Mouse (Mus musculus): Measurements from ENCODE around the gene A3galt2.

GRCm38 (mm10) chr4:128769569-128770355 lies 14.6 kb downstream of the A3galt2 start:
- TF ChIP-seq CTCF (IDR thresholded peaks at IDR 0.05; ENCODE audit: low read depth) = no peak
- TF ChIP-seq EP300 (optimal IDR thresholded peaks at IDR 0.05) = no peak
